Mouse (Mus musculus) stomach, embryonic 15.5 days (tissue): ENCODE results near the gene Cep95. TPM values are rescaled to one million over a fixed set of nuclear protein-coding genes. Genes with fewer than 3 reads are reported as not detected.
"Not testable (repeated sequence)": the region's sequence is repeated elsewhere in the genome, so short reads cannot be mapped to it uniquely, and the experiment has no call there.

Experiments
- ATAC-seq: fragments of 200-750 bp; cut with Nextera tagmentation; 2 replicates; pipeline ENCODE4 v1.8.0; 2017; ENCODE audit warnings: low read depth, moderate number of reproducible peaks, moderate TSS enrichment; ENCODE audit not compliant: insufficient read depth, low FRiP score
- H3K27ac ChIP-seq: fragments of 300-500 bp; sonication (generic); 2 replicates; pipeline ENCODE4 v1.5.1; 2015; ENCODE audit warnings: mild to moderate bottlenecking, inconsistent platforms
- H3K27me3 ChIP-seq: fragments of 300-500 bp; sonication (generic); replicated peaks from 2 replicates; pipeline ENCODE4 v1.6.1; 2015; ENCODE audit warnings: inconsistent platforms
- H3K36me3 ChIP-seq: fragments of 300-500 bp; sonication (generic); 2 replicates; pipeline ENCODE4 v1.6.1; 2015; ENCODE audit warnings: inconsistent platforms
- H3K4me1 ChIP-seq: fragments of 300-500 bp; sonication (generic); 2 replicates; pipeline ENCODE4 v1.6.1; 2015; ENCODE audit warnings: inconsistent platforms
- H3K4me2 ChIP-seq: fragments of 300-500 bp; sonication (generic); 2 replicates; pipeline ENCODE4 v1.6.1; 2015; ENCODE audit warnings: mild to moderate bottlenecking, inconsistent platforms
- H3K4me3 ChIP-seq: fragments of 300-500 bp; sonication (generic); replicated peaks from 2 replicates; pipeline ENCODE4 v1.5.1; 2015; ENCODE audit warnings: inconsistent platforms
- H3K9ac ChIP-seq: fragments of 300-500 bp; sonication (generic); 2 replicates; pipeline ENCODE4 v1.6.1; 2015; ENCODE audit warnings: inconsistent platforms
- H3K9me3 ChIP-seq: fragments of 300-500 bp; sonication (generic); 2 replicates; pipeline ENCODE4 v1.6.1; 2016; ENCODE audit warnings: inconsistent platforms
- WGBS: fragments of 180-500 bp; shearing (Covaris S2); methylation state at CpG from one replicate; pipeline ENCODE4 v1.1.7; 2015; 5-methylcytosine and 5-hydroxymethylcytosine counted together
- polyA plus RNA-seq: library from polyadenylated mRNA; unstranded; fragments of >200 nt; fragmentation: Nextera tagmentation; extraction: Ambion mirVana; gene quantifications from 2 replicates; pipeline ENCODE4 v1.2.1, GENCODE M21; 2015

Gene Cep95
- polyA plus RNA-seq = 17.7 and 19.9 TPM in 2 replicates

DNA sequence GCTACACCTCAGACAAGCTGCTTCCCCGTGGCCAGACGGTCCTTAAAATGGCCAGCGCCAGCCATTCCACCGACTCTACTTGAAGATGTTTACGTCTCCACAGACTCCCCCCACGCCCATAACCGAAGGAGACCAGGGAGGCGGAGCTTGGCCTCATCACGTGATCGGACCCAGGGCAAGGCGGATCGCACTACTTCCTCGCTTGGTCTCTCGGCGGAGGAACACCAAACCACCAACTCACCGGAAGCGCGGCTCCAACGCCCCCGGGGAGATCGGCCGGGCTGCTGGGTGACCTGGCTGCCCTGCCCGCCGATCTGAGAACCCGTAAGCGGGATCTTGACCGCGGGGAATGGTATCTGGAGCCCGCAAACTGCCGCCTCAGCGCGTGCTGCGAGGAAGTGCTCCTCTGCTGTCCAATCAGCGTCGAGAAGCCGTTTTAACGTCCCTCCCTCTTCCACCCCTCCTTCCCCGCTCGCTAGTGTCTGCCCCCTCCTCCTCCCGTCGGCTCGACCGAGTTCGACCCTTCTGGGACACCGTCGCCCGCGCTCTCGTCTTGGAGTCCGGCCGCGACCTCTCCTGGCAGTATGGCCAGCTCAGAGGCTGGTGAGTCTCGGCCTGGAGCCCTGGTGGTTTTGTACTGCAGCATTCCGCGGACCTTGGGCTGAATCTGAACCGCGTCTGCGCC lies at the start of gene Cep95, which contains the start of gene Ddx5:
Gene Cep95, plus strand, starts transcription at position 478 of the 685 bp plus-strand sequence.
Gene Ddx5, minus strand, starts transcription at position 411 of the 685 bp plus-strand sequence.
- Histone ChIP-seq H3K9me3 (no peaks in the 10 kb centered on the region), H3K27ac (peak within 1 kb of the TSS; percentile 99), H3K4me1 (peaks cover 9% of the 10 kb centered on the region; the same call in 1 of the 2 replicates), H3K9ac (peak within 1 kb of the TSS; percentile 95), H3K27me3 (no peaks in the 10 kb centered on the region), H3K4me2 (peak within 1 kb of the TSS; percentile 79), H3K36me3 (peaks cover 19% of the 10 kb centered on the region), H3K4me3 (peak within 1 kb of the TSS; percentile 93)
- under 1% methylated on average over 58 of the region's 58 CpGs for WGBS
- ATAC-seq = peak; percentile 91

- not testable (repeated sequence) for ATAC-seq, H3K27ac ChIP-seq, H3K9ac ChIP-seq, H3K4me1 ChIP-seq, H3K27me3 ChIP-seq, H3K9me3 ChIP-seq, H3K4me3 ChIP-seq, H3K36me3 ChIP-seq, H3K4me2 ChIP-seq
- 83% methylated on average over 6 of the region's 8 CpGs for WGBS
Observed at GRCm38 (mm10) chr11:106740724-106741123, 48.3 kb upstream of the Cep95 start.

- no peak for ATAC-seq
- no peaks in the 10 kb centered on the region for H3K9me3 ChIP-seq
- no peak overlapping the region for H3K4me3 ChIP-seq
- WGBS = 71% methylated on average over 6 of the region's 6 CpGs
- H3K9ac ChIP-seq = no peak overlapping the region
- H3K36me3 ChIP-seq = no peaks in the 10 kb centered on the region
- H3K4me1 ChIP-seq = no peaks in the 10 kb centered on the region; the same call in 1 of the 2 replicates
- no peaks in the 10 kb centered on the region for H3K27me3 ChIP-seq
- H3K4me2 ChIP-seq = no peak overlapping the region
- no peak overlapping the region for H3K27ac ChIP-seq
Observed at GRCm38 (mm10) chr11:106741232-106741631, 47.8 kb upstream of the Cep95 start.

DNA sequence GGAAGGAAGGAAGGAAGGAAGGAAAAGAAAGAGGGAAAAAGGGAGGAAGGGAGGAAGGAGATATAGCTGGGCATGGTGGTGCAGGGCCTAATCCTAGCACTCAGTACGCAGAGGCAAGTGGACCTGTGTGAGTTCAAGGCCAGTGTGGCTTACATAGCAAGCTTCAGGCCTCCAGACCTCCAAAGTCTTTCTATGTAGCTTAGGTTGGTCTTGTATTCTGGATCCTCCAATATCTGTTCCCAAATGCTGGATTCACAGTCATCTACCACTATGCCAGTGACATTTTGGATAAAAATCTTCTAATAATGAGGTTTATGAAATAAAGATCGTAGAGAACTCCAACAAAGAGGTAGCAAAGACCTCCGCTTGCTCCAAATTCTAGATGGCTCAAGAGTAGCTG lies 47.2 kb upstream of the Cep95 start:
- Histone ChIP-seq H3K9me3 (no peaks in the 10 kb centered on the region), H3K9ac (no peak overlapping the region), H3K36me3 (no peaks in the 10 kb centered on the region), H3K27ac (no peak overlapping the region), H3K27me3 (no peaks in the 10 kb centered on the region), H3K4me3 (no peak overlapping the region), H3K4me2 (no peak overlapping the region), H3K4me1 (no peaks in the 10 kb centered on the region)
- 86% methylated on average over 3 of the region's 3 CpGs for WGBS
- no peak for ATAC-seq

- no peak for ATAC-seq
- Histone ChIP-seq H3K9ac (no peak overlapping the region), H3K36me3 (no peaks in the 10 kb centered on the region), H3K4me1 (no peaks in the 10 kb centered on the region), H3K27ac (no peak overlapping the region), H3K4me2 (no peak overlapping the region), H3K4me3 (no peak overlapping the region), H3K9me3 (no peaks in the 10 kb centered on the region), H3K27me3 (no peaks in the 10 kb centered on the region)
- whole genome bisulfite sequencing = 43% methylated on average over 6 of the region's 6 CpGs
Observed at GRCm38 (mm10) chr11:106742388-106742841, 46.6 kb upstream of the Cep95 start.

DNA sequence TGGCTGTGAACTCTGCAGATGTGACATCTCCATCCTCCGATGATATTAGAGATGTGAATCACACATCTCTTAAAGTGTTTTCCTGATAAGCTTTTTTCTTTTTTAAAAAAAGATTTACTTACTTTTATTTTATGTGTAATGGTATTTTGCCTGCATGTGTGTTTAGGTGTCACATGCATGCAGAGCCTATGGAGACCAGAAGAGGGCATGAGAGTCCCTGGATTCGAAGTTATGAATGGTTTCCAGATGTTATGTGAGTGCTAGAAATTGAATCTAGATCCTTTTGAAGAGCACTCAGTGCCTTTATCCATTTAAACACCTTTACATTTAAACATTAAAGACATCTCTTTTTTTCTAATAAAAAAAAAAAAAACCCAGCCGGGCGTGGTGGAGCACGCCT lies 44.1 kb upstream of the Cep95 start:
- H3K9ac ChIP-seq = no peak overlapping the region
- no peaks in the 10 kb centered on the region for H3K4me1 ChIP-seq
- no peak overlapping the region for H3K4me2 ChIP-seq
- no peaks in the 10 kb centered on the region for H3K27me3 ChIP-seq
- H3K27ac ChIP-seq = no peak overlapping the region
- no peaks in the 10 kb centered on the region for H3K36me3 ChIP-seq
- H3K9me3 ChIP-seq = no peaks in the 10 kb centered on the region
- no peak for ATAC-seq
- WGBS = 96% methylated on average over 5 of the region's 5 CpGs
- H3K4me3 ChIP-seq = no peak overlapping the region

- H3K4me1 ChIP-seq, H3K9ac ChIP-seq, H3K36me3 ChIP-seq, ATAC-seq, H3K27me3 ChIP-seq, H3K9me3 ChIP-seq, H3K27ac ChIP-seq, H3K4me3 ChIP-seq, H3K4me2 ChIP-seq: not testable (repeated sequence)
- WGBS = 95% methylated on average over 7 of the region's 7 CpGs
Observed at GRCm38 (mm10) chr11:106749557-106750120, 39.4 kb upstream of the Cep95 start.

- H3K9ac ChIP-seq = no peak within 1 kb of the TSS
- H3K4me2 ChIP-seq = no peak within 1 kb of the TSS
- H3K4me3 ChIP-seq = no peak within 1 kb of the TSS
- H3K27ac ChIP-seq = no peak within 1 kb of the TSS
- H3K4me1 ChIP-seq = no peaks in the 10 kb centered on the region; the same call in 1 of the 2 replicates
- no peak for ATAC-seq
- no peaks in the 10 kb centered on the region for H3K27me3 ChIP-seq
- no peaks in the 10 kb centered on the region for H3K36me3 ChIP-seq
- H3K9me3 ChIP-seq = no peaks in the 10 kb centered on the region
- 65% methylated on average over 13 of the region's 13 CpGs for WGBS
Observed at GRCm38 (mm10) chr11:106750121-106750751, 38.8 kb upstream of the Cep95 start, which contains the start of gene Pecam1. Pecam1 (minus strand) TSS chr11:106750628.

- no peak for ATAC-seq
- Histone ChIP-seq H3K4me2 (no peak within 1 kb of the TSS), H3K9ac (no peak within 1 kb of the TSS), H3K9me3 (no peaks in the 10 kb centered on the region), H3K4me3 (no peak within 1 kb of the TSS), H3K27me3 (no peaks in the 10 kb centered on the region), H3K36me3 (no peaks in the 10 kb centered on the region), H3K4me1 (no peaks in the 10 kb centered on the region; the same call in 1 of the 2 replicates), H3K27ac (peak within 1 kb of the TSS; percentile 13; the same call in 1 of the 2 replicates)
- WGBS = 67% methylated on average over 17 of the region's 17 CpGs
Observed at GRCm38 (mm10) chr11:106751039-106752018, 37.7 kb upstream of the Cep95 start, which contains the start of gene Milr1. Milr1 (plus strand) TSS chr11:106751226.

DNA sequence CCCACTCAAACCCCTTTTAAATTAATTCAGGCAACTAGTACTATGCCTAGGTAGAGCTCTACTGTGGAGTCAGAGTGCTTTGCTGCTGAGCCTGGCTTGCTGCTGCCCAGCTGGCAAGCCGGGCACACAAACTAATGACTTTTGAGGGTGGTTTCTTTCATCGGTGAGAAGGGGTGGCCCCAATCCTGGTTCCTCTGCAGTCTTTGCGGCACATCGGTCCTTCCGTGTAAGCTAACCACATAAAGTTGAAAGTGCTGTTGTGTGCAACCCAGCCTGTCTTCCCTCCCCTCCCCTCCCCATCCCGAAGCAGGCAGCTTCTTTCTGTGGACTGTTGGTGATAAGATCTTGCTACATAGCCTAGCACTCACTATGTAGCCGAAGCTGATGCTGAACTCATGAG lies 36.9 kb upstream of the Cep95 start:
- WGBS = 78% methylated on average over 7 of the region's 7 CpGs

GRCm38 (mm10) chr11:106753314-106753713 lies 35.7 kb upstream of the Cep95 start:
- Histone ChIP-seq H3K4me1 (no peaks in the 10 kb centered on the region; the same call in 1 of the 2 replicates), H3K36me3 (no peaks in the 10 kb centered on the region), H3K4me2 (no peak overlapping the region), H3K27ac (no peak overlapping the region), H3K9ac (no peak overlapping the region), H3K4me3 (no peak overlapping the region), H3K9me3 (no peaks in the 10 kb centered on the region), H3K27me3 (no peaks in the 10 kb centered on the region)
- no peak for ATAC-seq
- whole genome bisulfite sequencing = 76% methylated on average over 6 of the region's 6 CpGs

More for the DNA sequence above, 36.9 kb upstream of the Cep95 start:
- no peak overlapping the region for H3K9ac ChIP-seq
- ATAC-seq = no peak
- H3K4me2 ChIP-seq = no peak overlapping the region
- no peaks in the 10 kb centered on the region; the same call in 1 of the 2 replicates for H3K4me1 ChIP-seq
- H3K27ac ChIP-seq = peak overlapping the region; percentile 13; the same call in 1 of the 2 replicates
- no peaks in the 10 kb centered on the region for H3K27me3 ChIP-seq
- no peaks in the 10 kb centered on the region for H3K9me3 ChIP-seq
- H3K4me3 ChIP-seq = no peak overlapping the region
- no peaks in the 10 kb centered on the region for H3K36me3 ChIP-seq
